Comparison of ENCODE assay signal across 21 mouse cellular contexts in the genomic region with DNA sequence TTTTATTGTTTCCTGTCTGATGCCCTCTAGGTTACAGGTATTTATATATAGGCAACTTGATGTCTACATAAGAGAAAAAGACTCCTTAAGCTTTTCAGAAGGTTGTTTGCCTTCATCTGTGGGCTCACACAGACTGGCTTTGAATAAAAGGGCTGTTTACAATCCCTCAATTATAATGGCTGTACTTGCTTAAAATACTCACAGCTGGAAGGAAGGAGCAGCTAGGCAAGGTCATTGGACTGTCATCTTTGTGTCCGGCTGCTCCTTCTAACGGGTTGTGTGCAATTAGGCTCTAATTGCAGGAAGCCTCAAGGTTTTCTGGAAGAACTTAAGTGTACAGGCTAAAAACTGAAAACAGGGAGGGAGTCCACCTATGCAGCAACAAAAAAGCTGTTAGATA.
"Had no signal": no experiment of that assay in that cellular context is flagged by ENCODE, and none has a peak within 500 bp of the region (broad histone marks: within the 10 kb centered on the region; RNA-seq: fewer than 3 reads in every experiment).

No protein-coding gene starts in this region.

- ATAC-seq: liver, embryonic 12.5 days; midbrain, embryonic 15.5 days had no signal

- H3K9me3 ChIP-seq: limb, embryonic 13.5 days; liver, embryonic 12.5 days; liver, embryonic 15.5 days; midbrain, embryonic 12.5 days; midbrain, embryonic 15.5 days; neural tube, embryonic 12.5 days had no signal

- H3K36me3 ChIP-seq: limb, embryonic 13.5 days; liver, embryonic 12.5 days; liver, embryonic 15.5 days; midbrain, embryonic 12.5 days; midbrain, embryonic 15.5 days; neural tube, embryonic 12.5 days had no signal

- H3K27me3 ChIP-seq: limb, embryonic 13.5 days; liver, embryonic 12.5 days; liver, embryonic 15.5 days; midbrain, embryonic 12.5 days; midbrain, embryonic 15.5 days; neural tube, embryonic 12.5 days had no signal

- H3K4me1 ChIP-seq: liver, embryonic 12.5 days; liver, embryonic 15.5 days; midbrain, embryonic 15.5 days had no signal

- H3K4me2 ChIP-seq: limb, embryonic 13.5 days; liver, embryonic 12.5 days; liver, embryonic 15.5 days; midbrain, embryonic 12.5 days; midbrain, embryonic 15.5 days; neural tube, embryonic 12.5 days had no signal

- H3K27ac ChIP-seq: kidney, postnatal 0 days; layer of hippocampus, adult 2 months; left cerebral cortex, adult 2 months; limb, embryonic 13.5 days; liver, embryonic 12.5 days; liver, embryonic 15.5 days; macrophage; midbrain, embryonic 12.5 days; midbrain, embryonic 15.5 days; neural tube, embryonic 12.5 days had no signal

- H3K9ac ChIP-seq: limb, embryonic 13.5 days; liver, embryonic 12.5 days; liver, embryonic 15.5 days; midbrain, embryonic 12.5 days; midbrain, embryonic 15.5 days; neural tube, embryonic 12.5 days had no signal

- DNase-seq: kidney, adult 9 months; kidney, postnatal 25 days; layer of hippocampus, postnatal 36 days; liver; lung, adult 18-20 months; retina, postnatal 1 day; right cerebral cortex, postnatal 25 days; spleen, adult 18-20 months; thymus, adult 2 months; thymus, postnatal 14 days; thymus, postnatal 4 days had no signal

- H3K4me3 ChIP-seq: layer of hippocampus, adult 2 months; left cerebral cortex, adult 2 months; limb, embryonic 13.5 days; liver, embryonic 12.5 days; liver, embryonic 15.5 days; midbrain, embryonic 12.5 days; midbrain, embryonic 15.5 days; neural tube, embryonic 12.5 days had no signal
